Mouse (Mus musculus) myocyte (in vitro differentiated cells): ENCODE measurements at regions not wholly inside any gene's neighbourhood (a gene's known extent, or its start where the extent isn't known, plus 50 kb on each side); places are given as distances from the start of the nearest gene placed in this dataset.

ENCODE experiments used
- E2F4 ChIP-seq: IDR thresholded peaks from one replicate; pipeline ENCODE4 v1.6.1; 2011; ENCODE audit warnings: mild to moderate bottlenecking, control low read depth, moderate library complexity; ENCODE audit not compliant: insufficient read depth
- MAX ChIP-seq: IDR thresholded peaks from one replicate; pipeline ENCODE4 v1.6.1; 2011; ENCODE audit warnings: low read depth, mild to moderate bottlenecking, control low read depth
- MYOD1 ChIP-seq, 3 experiments: IDR thresholded peaks; one replicate each; pipeline ENCODE4 v1.6.1; 2011; ENCODE audit warnings: control low read depth in 2 of 3, low read depth in 2 of 3, mild to moderate bottlenecking in 2 of 3, moderate library complexity in 1 of 3; ENCODE audit not compliant: insufficient read length in 2 of 3, control insufficient read depth in 1 of 3
- POLR2A ChIP-seq: IDR thresholded peaks from one replicate; pipeline ENCODE4 v1.6.1; 2011; ENCODE audit warnings: low read depth, mild to moderate bottlenecking, control low read depth, moderate library complexity; ENCODE audit not compliant: insufficient read length
- USF1 ChIP-seq: IDR thresholded peaks from one replicate; pipeline ENCODE4 v1.6.1; 2011; ENCODE audit warnings: low read depth, mild to moderate bottlenecking, control low read depth, moderate library complexity

GRCm38 (mm10) chr4:131615587-131615986 lies 222.5 kb downstream of the Ptpru start:
- no peak for TF ChIP-seq MAX
- no peak for TF ChIP-seq MYOD1 (IDR thresholded peaks at IDR 0.05; ENCODE audit: control insufficient read depth in 1 of 3, insufficient read length in 2 of 3, low read depth in 2 of 3)
- TF ChIP-seq USF1: no peak
- no peak for TF ChIP-seq POLR2A
- no peak for TF ChIP-seq E2F4
